In the genomic region with DNA sequence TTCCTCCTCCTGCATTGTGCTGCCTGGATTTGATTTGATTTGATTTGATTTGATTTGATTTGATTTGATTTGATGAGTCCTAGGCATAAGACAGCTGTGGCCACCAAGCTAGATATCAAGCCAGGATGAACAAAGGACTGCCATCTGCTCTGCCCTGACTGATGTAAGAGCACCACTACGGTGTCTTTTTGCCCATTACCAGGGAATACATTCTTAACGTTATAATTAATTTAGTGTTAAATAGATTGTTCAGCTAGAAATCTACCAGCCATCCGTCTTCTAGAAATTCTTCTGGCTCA, we compare ENCODE assay signal across 20 mouse cellular contexts.
"Had no signal": no experiment of that assay in that cellular context is flagged by ENCODE, and none has a peak within 500 bp of the region (broad histone marks: within the 10 kb centered on the region; RNA-seq: fewer than 3 reads in every experiment).

No protein-coding gene starts in this region.

- H3K27ac ChIP-seq: kidney, postnatal 0 days; limb, embryonic 12.5 days; limb, embryonic 15.5 days; liver, embryonic 14.5 days; macrophage; midbrain, embryonic 12.5 days; neural tube, embryonic 13.5 days; stomach, postnatal 0 days had no signal

- H3K9me3 ChIP-seq: limb, embryonic 12.5 days; limb, embryonic 15.5 days; midbrain, embryonic 12.5 days; neural tube, embryonic 13.5 days had no signal

- H3K4me2 ChIP-seq: limb, embryonic 12.5 days; limb, embryonic 15.5 days; liver, embryonic 11.5 days; lung, embryonic 14.5 days; midbrain, embryonic 12.5 days; neural tube, embryonic 13.5 days had no signal

- ATAC-seq: liver, postnatal 0 days; lung, postnatal 0 days had no signal

- H3K4me3 ChIP-seq: limb, embryonic 12.5 days; limb, embryonic 15.5 days; midbrain, embryonic 12.5 days; neural tube, embryonic 13.5 days had no signal

- DNase-seq: kidney, postnatal 36 days; left cerebral cortex, postnatal 4 days; liver, postnatal 0 days; lung, embryonic 14.5 days; right cerebral cortex, adult 18-20 months; right cerebral cortex, postnatal 14 days; right cerebral cortex, postnatal 4 days; thymus, adult 2 months; thymus, postnatal 14 days; thymus, postnatal 4 days had no signal

- H3K9ac ChIP-seq: limb, embryonic 12.5 days; limb, embryonic 15.5 days; liver, embryonic 14.5 days; liver, postnatal 0 days; lung, embryonic 14.5 days; midbrain, embryonic 12.5 days; neural tube, embryonic 13.5 days had no signal

- H3K27me3 ChIP-seq: limb, embryonic 12.5 days; limb, embryonic 15.5 days; midbrain, embryonic 12.5 days; neural tube, embryonic 13.5 days had no signal

- H3K36me3 ChIP-seq: limb, embryonic 12.5 days; limb, embryonic 15.5 days; midbrain, embryonic 12.5 days; neural tube, embryonic 13.5 days had no signal
